Mouse (Mus musculus): ENCODE measurements around the gene Tfdp2.
"Not testable (repeated sequence)": the region's sequence is repeated elsewhere in the genome, so short reads cannot be mapped to it uniquely, and the experiment has no call there.

Tfdp2 gene

GRCm38 (mm10) chr9:96299324-96300008, 103.4 kb downstream of the Tfdp2 start:
- no peak for DNase-seq (ENCODE audit: extremely low spot score, low spot score)

GRCm38 (mm10) chr9:96308816-96309215, 112.7 kb downstream of the Tfdp2 start:
- no peak for DNase-seq (ENCODE audit: extremely low spot score, low spot score)

GRCm38 (mm10) chr9:96312074-96312473, 116.0 kb downstream of the Tfdp2 start:
- DNase-seq (ENCODE audit: extremely low spot score, low spot score), result no peak

- DNase-seq (ENCODE audit: extremely low spot score, low spot score), result no peak
Measured at GRCm38 (mm10) chr9:96319333-96319732, 123.3 kb downstream of the Tfdp2 start.

GRCm38 (mm10) chr9:96320551-96320980, 124.5 kb downstream of the Tfdp2 start:
- no peak for DNase-seq (ENCODE audit: extremely low spot score, low spot score)

GRCm38 (mm10) chr9:96322411-96323152, 126.5 kb downstream of the Tfdp2 start:
- no peak for DNase-seq (ENCODE audit: extremely low spot score, low spot score)

- peak; percentile 26 for DNase-seq (ENCODE audit: extremely low spot score, low spot score)
Measured at GRCm38 (mm10) chr9:96324502-96324901, 128.4 kb downstream of the Tfdp2 start.

GRCm38 (mm10) chr9:96326496-96326923, 130.4 kb downstream of the Tfdp2 start:
- no peak for DNase-seq (ENCODE audit: extremely low spot score, low spot score)

- DNase-seq (ENCODE audit: extremely low spot score, low spot score), result no peak
Measured at GRCm38 (mm10) chr9:96328226-96328625, 132.2 kb downstream of the Tfdp2 start.

GRCm38 (mm10) chr9:96331146-96331545, 135.1 kb downstream of the Tfdp2 start:
- no peak for DNase-seq (ENCODE audit: extremely low spot score, low spot score)

- DNase-seq (ENCODE audit: extremely low spot score, low spot score), result no peak
Measured at GRCm38 (mm10) chr9:96345750-96346149, 149.7 kb downstream of the Tfdp2 start.

- DNase-seq (ENCODE audit: extremely low spot score, low spot score), result no peak
Measured at GRCm38 (mm10) chr9:96348885-96349284, 152.8 kb downstream of the Tfdp2 start.

- no peak for DNase-seq (ENCODE audit: extremely low spot score, low spot score)
Measured at GRCm38 (mm10) chr9:96350010-96350409, 153.9 kb downstream of the Tfdp2 start.

- DNase-seq (ENCODE audit: extremely low spot score, low spot score), result no peak
Measured at GRCm38 (mm10) chr9:96350476-96350875, 154.4 kb downstream of the Tfdp2 start.

GRCm38 (mm10) chr9:96351771-96352170, 155.7 kb downstream of the Tfdp2 start:
- not testable (repeated sequence) for DNase-seq (ENCODE audit: extremely low spot score, low spot score)

GRCm38 (mm10) chr9:96353121-96353769, 157.2 kb downstream of the Tfdp2 start:
- no peak for DNase-seq (ENCODE audit: extremely low spot score, low spot score)

GRCm38 (mm10) chr9:96353799-96354198, 157.7 kb downstream of the Tfdp2 start:
- DNase-seq (ENCODE audit: extremely low spot score, low spot score), result no peak

GRCm38 (mm10) chr9:96360056-96360455, 164.0 kb downstream of the Tfdp2 start:
- DNase-seq (ENCODE audit: extremely low spot score, low spot score), result no peak

GRCm38 (mm10) chr9:96363581-96364140, 167.6 kb downstream of the Tfdp2 start:
- DNase-seq (ENCODE audit: extremely low spot score, low spot score), result peak; percentile 79

GRCm38 (mm10) chr9:96364141-96364838, 168.2 kb downstream of the Tfdp2 start, which contains the start of gene Atp1b3:
Gene Atp1b3 (minus strand): TSS chr9:96364442.
- DNase-seq (ENCODE audit: extremely low spot score, low spot score), result peak; percentile 100

- DNase-seq (ENCODE audit: extremely low spot score, low spot score), result no peak
Measured at GRCm38 (mm10) chr9:96365271-96365872, 169.3 kb downstream of the Tfdp2 start.

Measured in neural tube, embryonic 10.5 days (tissue).